Mouse (Mus musculus): ENCODE data around the gene Ncapg2. TPM values are rescaled to one million over a fixed set of nuclear protein-coding genes. Genes with fewer than 3 reads are reported as not detected.

Gene Ncapg2
- polyA plus RNA-seq, 1 experiment from 2014 or later: 37.3 TPM

DNA sequence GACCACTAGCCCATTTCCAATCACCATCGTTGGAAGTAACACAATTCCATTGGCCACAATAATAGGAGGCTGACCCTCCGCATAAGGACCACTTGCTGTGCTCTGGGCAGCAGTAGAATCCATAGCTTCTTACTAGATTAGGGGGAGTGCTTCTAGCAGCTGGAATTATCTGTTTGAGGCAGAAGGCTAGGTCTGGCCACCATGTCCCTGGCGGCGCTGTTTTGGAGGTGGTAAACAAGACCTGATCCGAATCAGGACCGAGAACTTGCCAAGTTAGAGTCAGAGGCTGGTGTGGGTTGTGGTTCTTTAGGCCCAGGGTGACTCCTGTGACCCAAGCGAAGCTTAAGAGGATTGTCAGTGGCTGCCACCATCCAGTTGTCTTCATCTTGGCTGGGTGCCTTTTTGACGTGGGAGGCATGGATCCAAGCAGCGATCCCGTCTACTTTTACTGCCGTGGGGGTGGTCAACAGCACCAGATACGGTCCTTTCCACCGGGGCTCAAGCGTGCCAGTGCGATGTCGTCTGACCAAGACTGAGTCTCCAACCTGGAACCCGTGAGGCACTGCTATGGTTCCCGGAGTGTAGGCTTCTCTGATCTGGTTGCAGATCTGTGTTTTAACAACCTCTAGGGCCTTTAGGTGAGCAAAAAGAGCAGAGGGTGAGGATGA is 1.1 kb upstream of the Ncapg2 start:
- Histone ChIP-seq H3K27ac (no peak overlapping the region), H3K4me3 (peak overlapping the region; percentile 79), H3K27me3 (no peaks in the 10 kb centered on the region), H3K4me2 (replicated peaks) (peak overlapping the region; percentile 90), H3K4me1 (peaks cover 9% of the 10 kb centered on the region), H3K36me3 (peaks cover 44% of the 10 kb centered on the region), H3K9me3 (peaks cover 51% of the 10 kb centered on the region), H3K9ac (peak overlapping the region; percentile 56; the same call in 1 of the 2 replicates)
- 98% methylated on average over 18 of the region's 18 CpGs for WGBS
- no peak for ATAC-seq (ENCODE audit: low FRiP score, low read depth)

- Histone ChIP-seq H3K4me1 (peaks cover 9% of the 10 kb centered on the region), H3K9ac (peak overlapping the region; percentile 86), H3K36me3 (peaks cover 54% of the 10 kb centered on the region), H3K27ac (no peak overlapping the region), H3K4me3 (peak overlapping the region; percentile 79), H3K27me3 (no peaks in the 10 kb centered on the region), H3K9me3 (peaks cover 37% of the 10 kb centered on the region), H3K4me2 (replicated peaks) (peak overlapping the region; percentile 90)
- 13% methylated on average over 8 of the region's 8 CpGs for WGBS
- ATAC-seq (ENCODE audit: low FRiP score, low read depth): no peak
These were observed 594 bp downstream of the Ncapg2 start for GRCm38 (mm10) chr12:116405836-116406155.

DNA sequence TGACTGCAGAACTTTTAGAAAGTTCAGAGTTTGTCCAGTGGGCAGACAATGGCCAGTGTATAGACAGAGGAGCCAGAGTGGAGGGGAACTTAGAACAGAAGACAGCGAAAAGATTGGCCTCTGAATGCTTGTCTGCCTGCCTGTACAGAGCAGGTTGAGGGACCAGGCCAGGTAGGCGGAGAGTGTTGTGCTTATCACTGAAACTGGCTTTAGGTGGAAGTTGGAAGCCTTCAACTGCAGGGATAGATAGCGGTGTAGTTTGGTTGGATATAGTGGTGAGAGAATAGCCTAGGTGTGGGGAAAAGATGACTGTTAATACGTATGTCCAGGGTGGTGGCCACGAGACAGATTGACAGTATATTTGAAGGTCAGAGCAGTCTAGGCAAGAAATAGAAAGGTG is 2.7 kb downstream of the Ncapg2 start:
- Histone ChIP-seq H3K4me3 (no peak overlapping the region), H3K9ac (no peak overlapping the region), H3K27ac (no peak overlapping the region), H3K9me3 (peaks cover 17% of the 10 kb centered on the region), H3K27me3 (no peaks in the 10 kb centered on the region), H3K4me1 (peaks cover 9% of the 10 kb centered on the region), H3K4me2 (replicated peaks) (no peak overlapping the region), H3K36me3 (peaks cover 54% of the 10 kb centered on the region)
- 93% methylated on average over 5 of the region's 5 CpGs for WGBS
- ATAC-seq (ENCODE audit: low FRiP score, low read depth): no peak

- H3K27me3 ChIP-seq: no peaks in the 10 kb centered on the region
- H3K4me2 ChIP-seq (replicated peaks): no peak overlapping the region
- no peak overlapping the region for H3K27ac ChIP-seq
- H3K36me3 ChIP-seq: peaks cover 56% of the 10 kb centered on the region
- no peaks in the 10 kb centered on the region for H3K9me3 ChIP-seq
- 93% methylated on average over 4 of the region's 4 CpGs for WGBS
- ATAC-seq (ENCODE audit: low FRiP score, low read depth): no peak
- H3K4me1 ChIP-seq: no peaks in the 10 kb centered on the region
- H3K9ac ChIP-seq: no peak overlapping the region
- no peak overlapping the region for H3K4me3 ChIP-seq
These were observed 9.7 kb downstream of the Ncapg2 start for GRCm38 (mm10) chr12:116414941-116415340.

GRCm38 (mm10) chr12:116416514-116416913 is 11.3 kb downstream of the Ncapg2 start:
- Histone ChIP-seq H3K36me3 (peaks cover 48% of the 10 kb centered on the region), H3K27ac (no peak overlapping the region), H3K4me3 (no peak overlapping the region), H3K4me2 (replicated peaks) (no peak overlapping the region), H3K9ac (no peak overlapping the region), H3K4me1 (no peaks in the 10 kb centered on the region), H3K27me3 (no peaks in the 10 kb centered on the region), H3K9me3 (no peaks in the 10 kb centered on the region)
- ATAC-seq (ENCODE audit: low FRiP score, low read depth): no peak
- WGBS: 89% methylated on average over 1 of the region's 1 CpGs

DNA sequence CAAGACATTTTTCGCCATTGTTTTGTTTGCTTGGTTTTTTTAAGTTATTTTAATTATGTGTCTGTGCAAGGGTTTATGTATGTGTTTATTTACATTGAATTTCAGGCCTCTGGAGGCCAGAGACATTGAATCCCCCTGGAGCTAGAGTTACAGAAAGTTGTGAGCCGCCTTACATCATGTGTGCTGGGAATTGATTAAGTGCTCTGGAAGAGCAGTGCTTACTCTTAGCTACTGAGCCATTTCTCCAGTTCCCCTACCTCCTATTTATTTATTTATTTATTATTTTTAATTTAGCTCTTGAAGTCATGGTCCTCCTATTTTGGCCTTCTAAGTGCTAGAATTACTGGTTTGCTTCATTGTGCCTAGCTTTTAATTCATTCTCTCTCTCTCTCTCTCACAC is 16.5 kb downstream of the Ncapg2 start:
- Histone ChIP-seq H3K4me3 (no peak overlapping the region), H3K4me2 (replicated peaks) (no peak overlapping the region), H3K9ac (no peak overlapping the region), H3K9me3 (no peaks in the 10 kb centered on the region), H3K27me3 (no peaks in the 10 kb centered on the region), H3K4me1 (no peaks in the 10 kb centered on the region), H3K36me3 (peaks cover 51% of the 10 kb centered on the region), H3K27ac (no peak overlapping the region)
- ATAC-seq (ENCODE audit: low FRiP score, low read depth): no peak
- WGBS: 88% methylated on average over 2 of the region's 2 CpGs

DNA sequence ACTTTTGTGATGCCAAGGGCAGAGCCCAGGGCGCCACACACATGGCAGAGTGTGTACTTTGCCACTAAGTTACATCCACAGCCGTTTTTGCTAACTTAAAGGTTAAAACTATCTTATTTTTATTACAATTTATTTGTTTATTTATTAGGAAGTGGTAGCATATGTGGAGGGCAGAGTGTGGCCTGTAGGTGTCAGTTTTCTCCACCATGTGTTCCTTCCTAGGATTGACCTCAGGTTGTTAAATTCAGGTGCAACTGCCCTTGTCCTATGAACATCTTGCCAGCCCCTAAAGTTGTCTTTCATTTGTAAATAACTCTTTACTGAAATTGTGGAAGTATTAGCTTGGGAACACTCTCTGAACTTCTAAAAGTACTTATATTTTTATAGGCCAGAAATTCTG is 20.2 kb downstream of the Ncapg2 start:
- ATAC-seq (ENCODE audit: low FRiP score, low read depth): no peak
- Histone ChIP-seq H3K27ac (no peak overlapping the region), H3K4me1 (no peaks in the 10 kb centered on the region), H3K27me3 (no peaks in the 10 kb centered on the region), H3K4me2 (replicated peaks) (no peak overlapping the region), H3K9me3 (no peaks in the 10 kb centered on the region), H3K4me3 (no peak overlapping the region), H3K36me3 (peaks cover 66% of the 10 kb centered on the region), H3K9ac (no peak overlapping the region)
- WGBS: 90% methylated on average over 2 of the region's 2 CpGs

DNA sequence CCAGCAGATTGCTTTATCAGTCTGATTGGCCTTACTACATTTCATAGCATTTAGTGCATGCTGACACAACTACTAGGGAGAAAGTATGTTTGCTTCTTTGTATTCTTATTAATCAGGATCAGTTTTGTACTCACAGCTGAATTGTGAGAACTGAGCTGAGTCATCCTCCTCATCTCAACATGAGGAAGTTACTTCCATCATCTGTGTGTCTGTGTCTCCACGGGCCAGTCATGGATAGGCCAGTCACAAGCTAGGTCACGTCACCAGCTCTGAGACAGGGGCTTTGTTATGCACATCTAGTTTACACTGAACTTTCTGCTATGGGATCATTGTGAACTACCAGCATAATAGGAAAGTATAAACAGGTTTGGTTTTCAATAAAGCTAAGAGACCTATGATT is 28.5 kb downstream of the Ncapg2 start:
- Histone ChIP-seq H3K4me2 (replicated peaks) (no peak overlapping the region), H3K4me1 (no peaks in the 10 kb centered on the region), H3K4me3 (no peak overlapping the region), H3K36me3 (peaks cover 56% of the 10 kb centered on the region), H3K27me3 (no peaks in the 10 kb centered on the region), H3K27ac (no peak overlapping the region), H3K9ac (no peak overlapping the region), H3K9me3 (no peaks in the 10 kb centered on the region)
- WGBS: 96% methylated on average over 2 of the region's 2 CpGs
- no peak for ATAC-seq (ENCODE audit: low FRiP score, low read depth)

DNA sequence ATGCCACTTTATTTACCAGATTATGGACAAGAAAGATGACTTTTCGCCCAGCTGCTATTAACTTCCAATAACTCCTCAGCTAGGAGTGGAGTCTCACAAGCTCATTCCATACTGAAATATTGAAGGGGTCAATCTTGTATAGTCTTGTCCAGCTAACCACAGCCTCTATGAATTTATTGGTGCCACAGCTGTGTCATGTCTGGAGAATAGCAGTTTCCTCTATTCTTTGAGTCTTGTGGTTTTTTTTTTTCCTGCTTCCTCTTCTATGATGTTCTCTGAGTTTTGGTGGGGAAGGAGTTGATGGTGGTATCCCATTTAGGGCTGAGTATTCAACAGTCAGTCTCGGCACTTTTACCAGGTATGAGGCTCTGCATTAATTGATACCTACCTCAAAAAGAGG is 30.0 kb downstream of the Ncapg2 start:
- Histone ChIP-seq H3K36me3 (peaks cover 56% of the 10 kb centered on the region), H3K9me3 (no peaks in the 10 kb centered on the region), H3K27me3 (no peaks in the 10 kb centered on the region), H3K4me3 (no peak overlapping the region), H3K4me1 (no peaks in the 10 kb centered on the region), H3K4me2 (replicated peaks) (no peak overlapping the region), H3K27ac (no peak overlapping the region), H3K9ac (no peak overlapping the region)
- 84% methylated on average over 2 of the region's 2 CpGs for WGBS
- ATAC-seq (ENCODE audit: low FRiP score, low read depth): no peak

DNA sequence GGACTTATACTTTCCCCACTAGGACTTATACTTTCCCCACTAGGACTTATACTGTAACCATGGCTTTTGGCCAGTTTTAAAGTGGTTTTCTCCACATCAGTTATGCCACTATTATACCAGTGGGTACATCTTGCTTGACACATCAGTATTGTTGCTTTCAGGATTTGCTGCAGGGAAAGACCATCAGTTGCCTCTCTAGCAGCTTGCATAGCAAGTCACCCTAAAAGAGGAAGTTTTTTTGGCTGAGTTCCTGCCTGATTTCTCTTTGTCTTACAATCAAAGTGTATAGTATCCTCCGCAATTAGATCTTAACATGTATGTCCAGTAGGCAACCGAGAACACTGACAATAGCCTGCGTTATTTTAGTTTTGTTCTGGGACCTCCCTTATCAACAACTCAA is 30.9 kb downstream of the Ncapg2 start:
- WGBS: 87% methylated on average over 3 of the region's 3 CpGs
- Histone ChIP-seq H3K27ac (no peak overlapping the region), H3K27me3 (no peaks in the 10 kb centered on the region), H3K4me1 (no peaks in the 10 kb centered on the region), H3K9ac (no peak overlapping the region), H3K9me3 (no peaks in the 10 kb centered on the region), H3K36me3 (peaks cover 60% of the 10 kb centered on the region), H3K4me2 (replicated peaks) (no peak overlapping the region), H3K4me3 (no peak overlapping the region)
- no peak for ATAC-seq (ENCODE audit: low FRiP score, low read depth)

GRCm38 (mm10) chr12:116438591-116438990 is 33.4 kb downstream of the Ncapg2 start:
- no peaks in the 10 kb centered on the region for H3K4me1 ChIP-seq
- H3K27ac ChIP-seq: no peak overlapping the region
- no peak overlapping the region for H3K4me2 ChIP-seq (replicated peaks)
- no peaks in the 10 kb centered on the region for H3K9me3 ChIP-seq
- H3K36me3 ChIP-seq: peaks cover 66% of the 10 kb centered on the region
- no peak for ATAC-seq (ENCODE audit: low FRiP score, low read depth)
- no peak overlapping the region for H3K4me3 ChIP-seq
- H3K9ac ChIP-seq: no peak overlapping the region
- WGBS: 80% methylated on average over 5 of the region's 5 CpGs
- no peaks in the 10 kb centered on the region for H3K27me3 ChIP-seq

DNA sequence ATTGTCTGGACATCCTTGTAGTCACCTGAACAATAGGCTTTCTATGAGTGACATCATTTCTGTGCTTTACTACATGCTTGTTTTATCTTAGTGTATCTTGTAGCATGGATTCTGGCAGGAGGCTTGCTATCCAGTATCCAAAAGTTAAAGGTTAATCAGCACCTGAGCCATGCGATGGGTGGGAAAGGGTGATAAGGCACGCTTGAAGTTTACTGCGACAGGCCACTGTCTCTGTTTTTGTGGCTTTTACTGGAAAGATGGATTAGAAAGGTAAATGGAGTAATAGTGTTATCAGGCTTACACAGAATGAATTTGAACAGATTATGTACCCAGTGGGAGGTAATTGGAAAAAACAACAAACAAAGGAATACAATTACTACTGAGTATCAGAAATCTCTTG is 37.0 kb downstream of the Ncapg2 start:
- WGBS: 94% methylated on average over 3 of the region's 3 CpGs
- no peak overlapping the region for H3K4me2 ChIP-seq (replicated peaks)
- no peak overlapping the region for H3K9ac ChIP-seq
- H3K27ac ChIP-seq: no peak overlapping the region
- no peaks in the 10 kb centered on the region for H3K9me3 ChIP-seq
- no peak for ATAC-seq (ENCODE audit: low FRiP score, low read depth)
- H3K4me3 ChIP-seq: no peak overlapping the region
- H3K36me3 ChIP-seq: peaks cover 77% of the 10 kb centered on the region
- no peaks in the 10 kb centered on the region for H3K27me3 ChIP-seq
- H3K4me1 ChIP-seq: no peaks in the 10 kb centered on the region

GRCm38 (mm10) chr12:116449536-116449935 is 44.3 kb downstream of the Ncapg2 start:
- H3K9me3 ChIP-seq: no peaks in the 10 kb centered on the region
- H3K27ac ChIP-seq: no peak overlapping the region
- H3K9ac ChIP-seq: no peak overlapping the region
- H3K36me3 ChIP-seq: peaks cover 70% of the 10 kb centered on the region
- no peak overlapping the region for H3K4me3 ChIP-seq
- no peaks in the 10 kb centered on the region for H3K27me3 ChIP-seq
- 93% methylated on average over 2 of the region's 2 CpGs for WGBS
- no peak for ATAC-seq (ENCODE audit: low FRiP score, low read depth)
- H3K4me1 ChIP-seq: no peaks in the 10 kb centered on the region
- H3K4me2 ChIP-seq (replicated peaks): no peak overlapping the region
